Mouse (Mus musculus): ENCODE measurements around the gene Sipa1l1.
"Not testable (repeated sequence)": the region's sequence is repeated elsewhere in the genome, so short reads cannot be mapped to it uniquely, and the experiment has no call there.

Gene Sipa1l1

DNA sequence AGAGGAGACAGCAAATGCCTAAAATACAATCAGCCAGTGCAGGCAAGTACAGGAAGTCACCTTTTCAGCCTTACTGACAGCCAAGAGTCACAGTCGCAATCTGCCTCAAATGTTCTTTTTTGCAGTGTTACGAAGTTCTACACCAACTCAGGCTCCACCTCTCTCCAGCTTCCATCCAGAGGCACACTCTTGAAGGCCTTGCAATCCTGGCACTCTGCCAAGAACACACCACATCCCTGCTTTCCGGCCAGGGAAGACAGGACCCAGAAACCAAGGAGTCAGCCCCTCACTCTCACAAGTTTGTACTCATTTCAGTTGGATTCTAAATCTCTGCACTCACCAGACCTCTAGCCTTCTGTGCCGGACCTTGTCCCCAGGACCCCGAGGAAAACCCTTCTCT, 299.3 kb downstream of the Sipa1l1 start:
- intact Hi-C loops (cut with DNase I), result no loop called here

DNA sequence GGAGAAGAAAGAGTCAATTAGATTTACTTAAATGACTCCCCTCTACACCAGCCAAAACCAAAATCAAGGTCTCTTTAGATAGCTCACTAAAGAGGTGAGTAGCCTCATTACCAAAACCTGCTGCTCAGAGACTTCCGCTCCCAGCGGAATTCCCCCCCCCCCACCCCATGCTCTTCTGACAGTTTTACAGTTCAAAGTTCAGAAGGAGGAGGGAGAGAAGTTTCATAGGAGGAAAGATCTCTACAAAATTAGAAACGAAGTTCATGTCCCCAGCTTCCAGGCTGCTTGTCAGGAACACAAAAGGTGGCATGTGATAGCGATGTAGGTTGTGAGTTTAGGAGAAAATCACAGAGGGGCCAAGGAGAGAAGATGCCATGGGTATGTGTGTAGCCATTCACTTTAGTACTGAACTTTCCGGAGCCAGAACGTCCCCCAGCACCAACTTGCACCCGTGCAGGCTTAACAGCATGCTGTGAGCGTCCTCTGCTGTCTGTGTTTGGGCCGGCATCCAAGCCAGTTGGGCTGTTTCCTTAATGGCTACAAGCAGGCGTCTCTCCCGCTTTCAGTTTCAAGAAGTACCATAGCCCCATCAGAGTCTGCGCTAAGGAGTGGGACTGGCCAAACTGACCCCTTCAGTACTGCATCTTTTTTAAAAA, 300.7 kb downstream of the Sipa1l1 start:
- intact Hi-C loops (cut with DNase I), result no loop called here

DNA sequence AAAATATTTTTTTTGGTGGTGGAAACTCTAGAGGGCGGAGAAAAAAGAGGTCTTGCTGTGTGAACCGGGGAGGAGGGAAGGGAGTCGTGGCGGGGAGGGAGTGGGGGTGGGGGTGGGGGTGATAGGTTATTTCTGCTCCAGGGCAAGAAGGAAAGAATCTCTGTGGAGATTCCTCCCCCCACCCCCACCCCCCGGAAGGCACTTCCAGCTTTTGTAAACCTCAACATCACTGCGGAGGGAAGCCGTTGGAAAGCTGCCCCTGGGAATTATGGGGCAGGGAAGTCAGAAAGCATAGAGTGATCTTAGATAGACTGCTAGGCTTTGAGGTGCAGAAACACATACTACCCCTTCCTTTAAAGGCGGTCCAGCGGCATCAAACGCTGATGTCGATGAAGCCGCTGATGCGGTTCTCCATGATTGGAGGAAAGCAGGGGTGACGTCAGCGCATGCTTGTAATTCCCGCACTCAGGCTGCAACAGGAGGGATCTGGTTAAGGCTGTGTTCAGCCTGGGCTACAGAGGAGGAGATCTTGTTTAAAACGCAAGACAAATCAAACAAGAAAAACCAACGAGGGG, 301.3 kb downstream of the Sipa1l1 start:
- intact Hi-C loops (cut with DNase I), result no loop called here

GRCm38 (mm10) chr12:82472796-82473195, 303.7 kb downstream of the Sipa1l1 start:
- intact Hi-C loops (cut with DNase I), result no loop called here

DNA sequence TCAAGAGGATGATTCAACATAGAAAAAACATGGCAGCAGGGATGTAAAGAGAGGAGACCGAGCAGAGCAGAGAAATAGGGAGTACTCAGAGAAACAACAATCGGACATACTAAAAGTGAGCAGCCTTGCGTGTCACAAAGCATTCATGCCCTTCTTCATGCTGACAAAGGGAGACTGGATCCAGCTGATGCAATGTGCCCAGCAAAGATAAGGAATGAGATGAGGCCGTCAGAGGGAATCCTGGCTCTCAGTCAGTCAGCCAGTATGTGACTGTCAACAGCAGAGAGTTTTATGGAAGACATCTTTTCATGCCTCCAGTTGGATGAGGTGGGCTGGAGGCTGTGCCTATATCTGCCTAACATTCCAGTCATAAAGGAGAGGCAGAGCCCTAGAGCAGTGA, 304.1 kb downstream of the Sipa1l1 start:
- intact Hi-C loops (cut with DNase I), result no loop called here

GRCm38 (mm10) chr12:82474409-82474808, 305.3 kb downstream of the Sipa1l1 start:
- intact Hi-C loops (cut with DNase I), result no loop called here

GRCm38 (mm10) chr12:82476028-82476427, 306.9 kb downstream of the Sipa1l1 start:
- intact Hi-C loops (cut with DNase I), result loop anchor here (5.0 kb wide), 1 partner anchor 319 kb away; no protein-coding TSS in a partner anchor

- intact Hi-C loops (cut with DNase I), result loop anchor here (5.0 kb wide), 1 partner anchor 319 kb away; no protein-coding TSS in a partner anchor
Measured at GRCm38 (mm10) chr12:82476580-82476979, 307.5 kb downstream of the Sipa1l1 start.

DNA sequence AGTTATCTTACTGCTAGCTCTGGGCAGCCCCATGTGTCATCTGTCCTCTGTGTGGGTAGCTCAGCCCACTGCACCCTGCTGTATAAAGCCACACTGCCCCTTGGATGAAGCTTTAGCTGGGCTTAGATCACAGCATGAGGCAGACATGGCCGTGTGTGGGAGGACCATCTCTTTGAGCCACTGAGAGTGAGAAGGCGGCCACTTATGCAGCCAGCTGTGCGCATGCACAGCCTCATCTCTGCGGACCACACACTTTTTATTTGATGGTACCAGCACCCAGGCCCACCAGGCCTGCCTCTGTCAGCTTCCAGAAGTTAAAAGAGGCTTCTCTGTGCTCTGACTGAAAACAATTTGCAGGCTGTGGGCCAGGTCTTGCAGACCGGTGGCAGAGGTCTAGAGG, 308.7 kb downstream of the Sipa1l1 start:
- intact Hi-C loops (cut with DNase I), result loop anchor here (5.0 kb wide), 1 partner anchor 321 kb away; no protein-coding TSS in a partner anchor

DNA sequence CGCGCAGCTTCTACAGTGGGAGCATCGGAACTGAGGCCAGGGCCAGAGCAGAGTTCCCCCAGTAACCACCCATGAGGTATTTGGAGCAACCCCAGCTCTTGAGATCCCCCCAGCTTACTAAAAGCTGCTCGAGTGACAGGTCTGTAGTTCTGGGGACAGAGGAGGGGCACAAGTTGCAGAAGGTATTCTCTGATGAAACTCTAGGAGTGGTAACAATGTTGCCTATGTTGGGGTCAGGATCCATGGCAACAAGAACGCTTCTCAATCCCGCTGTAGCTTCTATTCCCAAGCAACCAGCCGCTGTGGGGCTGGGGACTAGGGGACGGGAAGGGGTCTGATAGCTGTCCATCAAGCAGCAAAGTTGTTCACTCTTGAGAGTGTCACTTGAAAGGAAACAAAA, 309.1 kb downstream of the Sipa1l1 start:
- intact Hi-C loops (cut with DNase I), result loop anchor here (5.0 kb wide), 1 partner anchor 321 kb away; no protein-coding TSS in a partner anchor

DNA sequence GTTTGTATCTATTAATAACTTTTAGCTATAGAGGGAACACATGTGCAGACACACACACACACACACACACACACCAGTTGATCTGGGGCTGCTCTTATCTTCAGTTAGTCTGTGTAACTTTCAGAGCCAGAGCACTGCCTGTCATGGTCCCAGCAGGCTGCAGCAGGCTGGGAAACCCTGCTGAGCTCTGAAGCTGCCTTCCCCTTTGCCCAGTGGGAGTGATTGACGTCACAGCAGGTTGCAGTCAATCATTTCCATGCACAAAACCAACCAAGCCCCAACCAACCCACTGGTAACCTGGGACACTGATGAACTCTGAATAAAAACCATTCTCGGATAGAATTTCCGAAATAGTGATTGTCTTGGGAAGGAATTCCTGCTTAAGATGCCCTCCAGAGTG, 310.3 kb downstream of the Sipa1l1 start:
- intact Hi-C loops (cut with DNase I), result loop anchor here (5.0 kb wide), 1 partner anchor 322 kb away; no protein-coding TSS in a partner anchor

DNA sequence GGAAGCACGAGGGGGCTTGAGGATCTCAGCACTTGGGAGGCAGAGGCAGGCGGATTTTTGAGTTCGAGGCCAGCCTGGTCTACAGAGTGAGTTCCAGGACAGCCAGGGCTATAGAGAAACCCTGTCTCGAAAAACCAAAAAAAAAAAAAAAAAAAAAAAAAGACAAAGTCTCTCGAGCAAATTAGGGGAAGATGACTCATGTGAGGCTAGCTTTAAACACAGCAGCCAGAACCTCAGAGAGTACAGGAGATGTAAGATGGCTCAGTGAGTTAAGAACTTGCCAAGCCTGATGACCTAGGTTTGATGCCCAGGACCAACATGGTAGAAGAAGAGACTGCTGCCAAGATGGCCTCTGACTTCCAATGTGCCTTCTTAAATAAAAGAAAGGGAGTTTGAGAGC, 311.3 kb downstream of the Sipa1l1 start:
- intact Hi-C loops (cut with DNase I), result not testable (repeated sequence)

DNA sequence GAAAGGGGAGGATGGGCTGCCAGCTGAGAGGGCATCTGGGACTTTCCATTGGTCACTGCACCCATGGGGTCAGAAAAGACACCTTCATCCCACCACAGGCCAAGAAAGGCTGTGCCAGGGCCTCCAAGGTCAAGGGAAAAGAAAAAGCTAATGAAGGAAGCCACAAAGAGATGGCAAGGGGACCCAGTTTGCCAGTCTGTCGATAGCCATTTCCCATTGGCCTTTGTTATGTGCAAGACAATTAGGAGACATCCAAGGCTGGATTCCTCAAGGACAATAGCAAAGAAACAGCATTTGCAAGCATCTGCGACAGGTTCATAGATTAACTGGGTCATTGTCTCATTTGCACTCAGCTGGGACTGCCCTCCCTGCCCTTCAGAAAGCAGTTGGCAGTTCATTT, 316.3 kb downstream of the Sipa1l1 start:
- intact Hi-C loops (cut with DNase I), result no loop called here

- intact Hi-C loops (cut with DNase I), result no loop called here
Measured at GRCm38 (mm10) chr12:82486829-82487560, 317.9 kb downstream of the Sipa1l1 start.

DNA sequence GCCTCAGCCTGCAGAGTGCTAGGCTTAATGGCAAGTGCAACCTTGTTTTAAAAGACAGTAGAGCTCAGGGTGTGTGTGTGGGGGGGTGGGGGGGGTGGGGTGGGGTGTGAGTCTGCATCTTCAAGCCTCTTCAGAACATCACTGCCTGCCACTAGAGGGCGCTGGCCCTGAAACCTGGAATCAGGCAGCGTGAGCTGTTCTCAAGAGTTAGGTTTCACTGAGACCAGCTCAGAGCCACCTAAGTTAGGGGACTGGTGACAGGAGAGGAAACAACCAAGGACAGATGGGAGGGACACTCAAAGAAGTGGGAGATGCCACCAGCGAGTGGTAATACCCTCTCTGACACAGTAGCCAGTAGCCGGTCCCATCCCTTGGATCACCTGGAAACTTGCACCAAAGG, 320.0 kb downstream of the Sipa1l1 start:
- intact Hi-C loops (cut with DNase I), result no loop called here

GRCm38 (mm10) chr12:82489621-82490020, 320.5 kb downstream of the Sipa1l1 start:
- intact Hi-C loops (cut with DNase I), result no loop called here

DNA sequence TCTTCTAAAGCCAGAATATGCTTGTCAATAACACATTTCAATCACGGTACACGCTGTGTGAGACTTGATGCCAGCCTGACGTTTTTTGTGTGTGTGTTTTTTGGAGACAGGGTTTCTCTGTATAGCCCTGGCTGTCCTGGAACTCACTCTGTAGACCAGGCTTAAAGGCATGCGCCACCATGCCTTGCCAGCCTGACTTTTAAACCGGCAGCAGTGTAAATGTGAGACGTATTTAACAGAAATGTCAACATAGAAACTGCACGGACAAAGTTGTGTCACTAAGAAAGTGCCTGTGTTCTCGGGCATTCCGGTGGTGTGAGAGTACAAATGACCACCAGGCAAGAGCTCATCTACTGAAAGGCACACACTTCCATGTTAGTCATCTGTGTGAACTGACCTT, 323.3 kb downstream of the Sipa1l1 start:
- intact Hi-C loops (cut with DNase I), result no loop called here

- intact Hi-C loops (cut with DNase I), result not testable (repeated sequence)
Measured at GRCm38 (mm10) chr12:82493260-82493659, 324.1 kb downstream of the Sipa1l1 start.

GRCm38 (mm10) chr12:82495936-82496335, 326.8 kb downstream of the Sipa1l1 start:
- intact Hi-C loops (cut with DNase I), result loop anchor here (5.0 kb wide), 3 partner anchors 201 to 521 kb away; no protein-coding TSS in a partner anchor

DNA sequence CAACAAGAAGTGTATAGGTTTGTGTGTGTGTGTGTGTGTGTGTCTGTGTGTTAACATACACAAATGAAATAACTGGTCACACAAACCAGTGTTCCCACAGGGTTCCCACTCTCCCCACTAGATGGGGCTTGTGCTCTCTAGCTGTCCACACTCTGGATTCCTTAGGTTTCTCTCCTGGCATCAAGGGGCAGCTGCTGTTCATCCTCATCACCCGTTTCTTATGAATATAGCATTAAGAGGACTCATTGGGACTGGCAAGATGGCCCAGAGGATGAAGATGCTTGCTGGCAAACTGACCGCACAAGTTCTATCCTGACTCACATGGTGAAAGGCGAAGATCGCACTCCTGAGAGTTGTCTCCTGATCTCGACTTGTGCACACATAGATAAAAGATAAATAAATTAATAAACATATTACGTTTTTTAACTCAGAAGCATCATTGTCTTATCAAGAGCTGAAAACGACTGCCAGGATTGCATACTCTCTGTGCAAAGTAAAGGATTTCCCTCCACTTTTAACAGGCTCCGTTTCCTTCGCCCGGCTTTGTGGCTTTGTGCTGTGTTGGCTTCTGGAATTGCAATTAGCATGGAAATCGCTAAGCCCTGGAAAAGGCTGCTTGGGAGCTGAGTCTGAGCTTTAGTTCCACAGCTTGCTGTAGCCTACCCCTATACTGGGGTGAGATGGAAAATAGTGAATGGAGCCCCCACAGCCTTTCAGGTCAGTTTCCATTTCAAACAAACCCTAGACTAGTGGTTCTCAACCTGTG, 328.9 kb downstream of the Sipa1l1 start:
- intact Hi-C loops (cut with DNase I), result loop anchor here (5.0 kb wide), 3 partner anchors 199 to 519 kb away; no protein-coding TSS in a partner anchor

- intact Hi-C loops (cut with DNase I), result loop anchor here (5.0 kb wide), 3 partner anchors 199 to 519 kb away; no protein-coding TSS in a partner anchor
Measured at GRCm38 (mm10) chr12:82498701-82499100, 329.6 kb downstream of the Sipa1l1 start.

Data from adrenal gland (tissue).